Mouse (Mus musculus) common myeloid progenitor, adult 5-6 weeks (primary cell): ENCODE data around the gene Pga5. TPM values are rescaled to one million over a fixed set of nuclear protein-coding genes. Genes with fewer than 3 reads are reported as not detected.
A peak's percentile ranks its signal among the peaks of the same experiment; 100 is the strongest.

ENCODE experiments used
- ATAC-seq: replicated peaks from 2 replicates; pipeline ENCODE4 v1.8.0; 2016; ENCODE audit warnings: low read depth, mild to moderate bottlenecking, moderate TSS enrichment, inconsistent platforms; ENCODE audit not compliant: poor library complexity, severe bottlenecking
- total RNA-seq: library from RNA; stranded (forward); fragments of 200-1000, 187-1606 nt; gene quantifications from 2 replicates; pipeline ENCODE4 v1.2.3, GENCODE M21; 2017

Pga5 gene
- total RNA-seq, 1 experiment from 2014 or later: not detected

GRCm38 (mm10) chr19:10673275-10673674 is 4.6 kb downstream of the Pga5 start:
- no peak for ATAC-seq

GRCm38 (mm10) chr19:10671854-10672417 is 5.9 kb downstream of the Pga5 start:
- no peak for ATAC-seq

GRCm38 (mm10) chr19:10671319-10671718 is 6.6 kb downstream of the Pga5 start:
- ATAC-seq: no peak

GRCm38 (mm10) chr19:10665499-10665898 is 12.4 kb downstream of the Pga5 start:
- peak; percentile 59 for ATAC-seq

- ATAC-seq: no peak
Measured at GRCm38 (mm10) chr19:10665093-10665492, 12.8 kb downstream of the Pga5 start.

GRCm38 (mm10) chr19:10662665-10663064 is 15.2 kb downstream of the Pga5 start:
- no peak; the same call in 1 of the 2 replicates for ATAC-seq

- ATAC-seq: peak; percentile 73
Measured at GRCm38 (mm10) chr19:10661919-10662318, 16.0 kb downstream of the Pga5 start.

- ATAC-seq: peak; percentile 82
Measured at GRCm38 (mm10) chr19:10661373-10661772, 16.5 kb downstream of the Pga5 start.

- no peak for ATAC-seq
Measured at GRCm38 (mm10) chr19:10658406-10658805, 19.5 kb downstream of the Pga5 start.

GRCm38 (mm10) chr19:10657742-10658141 is 20.1 kb downstream of the Pga5 start:
- no peak for ATAC-seq

- ATAC-seq: no peak
Measured at GRCm38 (mm10) chr19:10656058-10656457, 21.8 kb downstream of the Pga5 start.

GRCm38 (mm10) chr19:10648156-10648555 is 29.7 kb downstream of the Pga5 start:
- ATAC-seq: 0 out of 2 replicates have a peak, but pooled peaks have one; percentile 19

- ATAC-seq: no peak
Measured at GRCm38 (mm10) chr19:10645616-10646015, 32.3 kb downstream of the Pga5 start.

GRCm38 (mm10) chr19:10640589-10641378 is 37.1 kb downstream of the Pga5 start:
- no peak for ATAC-seq

GRCm38 (mm10) chr19:10640080-10640479 is 37.8 kb downstream of the Pga5 start:
- peak; percentile 67; the same call in 1 of the 2 replicates for ATAC-seq

- no peak for ATAC-seq
Measured at GRCm38 (mm10) chr19:10637840-10638239, 40.0 kb downstream of the Pga5 start.

- ATAC-seq: peak; percentile 79
Measured at GRCm38 (mm10) chr19:10634872-10635318, 43.0 kb downstream of the Pga5 start.

- peak; percentile 77 for ATAC-seq
Measured at GRCm38 (mm10) chr19:10634106-10634871, 43.6 kb downstream of the Pga5 start, which contains the start of gene Vwce. Vwce (plus strand) TSS chr19:10634213.
